In the genomic region with DNA sequence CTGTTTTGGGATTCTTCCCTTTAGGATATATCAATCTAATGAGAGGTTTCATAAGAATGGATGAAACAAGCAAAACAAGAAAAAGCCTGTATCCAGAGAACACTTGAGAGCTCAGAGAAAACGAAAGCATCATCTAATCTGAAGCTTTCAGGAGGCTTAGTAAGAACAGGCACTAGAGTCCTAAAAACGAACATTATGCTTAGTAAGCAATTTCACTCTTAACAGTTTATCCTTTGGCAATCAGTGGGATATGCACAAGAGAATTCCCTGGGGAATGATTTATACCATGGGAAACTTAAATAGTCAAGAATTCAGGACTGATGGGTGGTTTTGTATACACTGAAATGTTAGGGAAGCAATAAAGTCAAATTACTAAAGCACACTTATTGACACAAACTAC, we compare ENCODE assay signal across 21 mouse cellular contexts.
DNase-seq lines count a peak whose midpoint lies in the region; TF ChIP-seq lines count a peak whose summit lies in the region.
"Had no signal": no experiment of that assay in that cellular context is flagged by ENCODE, and none has a peak within 500 bp of the region (broad histone marks: within the 10 kb centered on the region; RNA-seq: fewer than 3 reads in every experiment).

No protein-coding gene starts in this region.

- dilution Hi-C loops in CH12.LX (cut with MboI; ENCODE audit: extremely low pct_ligation_motif_present, extremely low pct_unique_long_range_greater_than_20kb, low sequenced_read_pairs) = no loop called here

- H3K4me3 ChIP-seq in CH12.LX (replicated peaks in 1 of 3; ENCODE audit: low read depth in 2 of 3, low read length in 2 of 3, poor library complexity in 1 of 3) (no peak overlapping the region), ES-E14 (ENCODE audit: insufficient read depth in 1 of 2, low read depth in 1 of 2, low read length in 2 of 2, poor library complexity in 1 of 2, severe bottlenecking in 1 of 2) (no peak overlapping the region), MEL (ENCODE audit: control insufficient read depth in 1 of 2, insufficient read depth in 1 of 2, low read depth in 2 of 2, low read length in 2 of 2) (no peak overlapping the region)

- H3K4me2 ChIP-seq in CH12.LX (ENCODE audit: insufficient read depth, low read depth, poor library complexity, severe bottlenecking) = peak overlapping the region; percentile 8; the same call in 1 of the 2 replicates

- no peak overlapping the region for H3K27ac ChIP-seq in CH12.LX (ENCODE audit: insufficient read depth, low read depth)
- H3K27ac ChIP-seq in ES-E14 (ENCODE audit: insufficient read depth, low read depth, low read length, poor library complexity, severe bottlenecking) = no peak overlapping the region
- H3K27ac ChIP-seq in MEL (ENCODE audit: control insufficient read depth, low read depth, low read length) = no peak overlapping the region

- no peaks in the 10 kb centered on the region for H3K27me3 ChIP-seq in CH12.LX (replicated peaks)
- H3K27me3 ChIP-seq in MEL (ENCODE audit: control insufficient read depth in 1 of 2, insufficient read depth in 2 of 2, low read length in 2 of 2) = no peaks in the 10 kb centered on the region
- H3K27me3 ChIP-seq: Patski had no signal

- TF ChIP-seq EP300 in CH12.LX (IDR thresholded peaks at IDR 0.05; ENCODE audit: low read length) (no peak), MEL (IDR thresholded peaks at IDR 0.05; ENCODE audit: low read depth in 1 of 2, low read length in 2 of 2) (no peak)

- no peaks in the 10 kb centered on the region for H3K79me2 ChIP-seq in CH12.LX (replicated peaks; ENCODE audit: control insufficient read depth, extremely low read depth, insufficient read depth, poor library complexity, severe bottlenecking)
- H3K79me2 ChIP-seq in MEL (ENCODE audit: control insufficient read depth, insufficient read depth, low read length, poor library complexity) = no peaks in the 10 kb centered on the region

- H3K9ac ChIP-seq in CH12.LX (ENCODE audit: insufficient read depth, low read depth) (no peak overlapping the region), ES-E14 (ENCODE audit: insufficient read depth, low read depth, low read length, poor library complexity, severe bottlenecking) (no peak overlapping the region), MEL (ENCODE audit: control insufficient read depth, low read depth, low read length, poor library complexity, severe bottlenecking) (no peak overlapping the region)

- H3K36me3 ChIP-seq in CH12.LX (replicated peaks in 1 of 2; ENCODE audit: control insufficient read depth in 1 of 2, insufficient read depth in 1 of 2, low read length in 1 of 2) (no peaks in the 10 kb centered on the region), ES-E14 (ENCODE audit: control insufficient read depth, insufficient read depth, low read length, poor library complexity, severe bottlenecking) (no peaks in the 10 kb centered on the region), MEL (ENCODE audit: control insufficient read depth in 1 of 2, insufficient read depth in 2 of 2, low read length in 2 of 2) (no peaks in the 10 kb centered on the region)
- H3K36me3 ChIP-seq: G1E had no signal

- TF ChIP-seq RAD21 in CH12.LX (IDR thresholded peaks at IDR 0.05; ENCODE audit: low read depth, low read length) (no peak), MEL (IDR thresholded peaks at IDR 0.05; ENCODE audit: low read depth, low read length) (no peak)

- H3K4me1 ChIP-seq in CH12.LX (ENCODE audit: control insufficient read depth in 1 of 2, insufficient read depth in 2 of 2) = no peaks in the 10 kb centered on the region
- no peaks in the 10 kb centered on the region for H3K4me1 ChIP-seq in ES-E14 (ENCODE audit: control insufficient read depth in 2 of 2, insufficient read depth in 2 of 2, low read length in 2 of 2, poor library complexity in 1 of 2)
- no peaks in the 10 kb centered on the region for H3K4me1 ChIP-seq in MEL (ENCODE audit: control insufficient read depth in 1 of 2, insufficient read depth in 2 of 2, low read length in 2 of 2)

- no peak for TF ChIP-seq CTCF in CH12.LX (conservative IDR thresholded peaks at IDR 0.05 in 1 of 2, IDR thresholded peaks at IDR 0.05 in 1 of 2; ENCODE audit: low read depth in 2 of 2, low read length in 2 of 2)
- no peak for TF ChIP-seq CTCF in MEL (IDR thresholded peaks at IDR 0.05 in 2 of 3, conservative IDR thresholded peaks at IDR 0.05 in 1 of 3; ENCODE audit: control insufficient read depth in 1 of 3, insufficient read depth in 1 of 3, low read depth in 2 of 3, low read length in 3 of 3, poor library complexity in 1 of 3, severe bottlenecking in 1 of 3)

- TF ChIP-seq POLR2A in CH12.LX (IDR thresholded peaks at IDR 0.05; ENCODE audit: low read depth, low read length) (no peak), MEL (IDR thresholded peaks at IDR 0.05; ENCODE audit: control insufficient read depth in 1 of 2, insufficient read depth in 1 of 2, low read depth in 1 of 2, low read length in 2 of 2, poor library complexity in 1 of 2) (no peak)

- H3K9me3 ChIP-seq in CH12.LX (replicated peaks; ENCODE audit: low read length) (no peaks in the 10 kb centered on the region), ES-E14 (ENCODE audit: control insufficient read depth, insufficient read depth, low read depth, low read length) (no peaks in the 10 kb centered on the region), MEL (replicated peaks; ENCODE audit: insufficient read depth, low read length) (no peaks in the 10 kb centered on the region)
- H3K9me3 ChIP-seq: G1E had no signal

- in situ Hi-C loops in CH12.LX (cut with MboI; ENCODE audit: low pct_ligation_motif_present, low pct_unique_long_range_greater_than_20kb, low sequenced_read_pairs) = no loop called here
- in situ Hi-C loops in ES-E14 (cut with MboI; ENCODE audit: low sequenced_read_pairs in 2 of 2, unreplicated experiment in 2 of 2) = no loop called here

- DNase-seq in CH12.LX (ENCODE audit: extremely low read depth) (no peak), ES-E14 (ENCODE audit: low read depth, low spot score) (no peak), MEL (ENCODE audit: low read depth, low spot score) (no peak)
- no peak for DNase-seq in right cerebral cortex, postnatal 36 days (ENCODE audit: low spot score in 2 of 2)
- DNase-seq in urinary bladder, postnatal 14 days (ENCODE audit: low spot score) = no peak
- no peak for DNase-seq in heart, adult 18-20 months
- DNase-seq: adrenal gland, adult 2 months; adrenal gland, adult 8-10 months; adrenal gland, postnatal 10 days; adrenal gland, postnatal 14 days; adrenal gland, postnatal 25 days; adrenal gland, postnatal 36 days; B cell, adult 2 months; cerebellum, adult 11 months; cerebellum, adult 11-12 months; cerebellum, adult 18-20 months; cerebellum, adult 2 months; cerebellum, adult 8-10 months; cerebellum, adult 9-10 months had no signal

TF ChIP-seq in CH12.LX, 34 proteins besides CTCF, POLR2A, EP300 and RAD21:
- TF ChIP-seq MAFK (IDR thresholded peaks at IDR 0.05; ENCODE audit: insufficient replicate concordance, low read length) (peak; percentile 97), JUN (IDR thresholded peaks at IDR 0.05; ENCODE audit: insufficient read depth, low read depth, low read length) (no peak)
TF ChIP-seq in CH12.LX: peak in this region for 1.

TF ChIP-seq in ES-E14, 5 proteins besides CTCF, POLR2A, EP300 and RAD21:
- TF ChIP-seq MAFK (IDR thresholded peaks at IDR 0.05; ENCODE audit: insufficient read depth, low read depth, low read length) (peak; percentile 59; the same call in 1 of the 2 replicates), ZNF384 (IDR thresholded peaks at IDR 0.05; ENCODE audit: low read depth, low read length) (no peak)

TF ChIP-seq in MEL, 35 proteins besides CTCF, POLR2A, EP300 and RAD21:
- TF ChIP-seq UBTF (IDR thresholded peaks at IDR 0.05; ENCODE audit: borderline replicate concordance, insufficient read depth, low read depth, low read length) (no peak), MAFK (IDR thresholded peaks at IDR 0.05; ENCODE audit: borderline replicate concordance, low read depth, low read length) (peak; percentile 72; the same call in 1 of the 2 replicates)
